Mouse (Mus musculus): ENCODE measurements around the gene Ubqln1. TPM values are rescaled to one million over a fixed set of nuclear protein-coding genes. Genes with fewer than 3 reads are reported as not detected.
A peak's percentile ranks its signal among the peaks of the same experiment; 100 is the strongest.

Gene Ubqln1
- polyA plus RNA-seq, 1 experiment from 2014 or later, result 107 TPM

DNA sequence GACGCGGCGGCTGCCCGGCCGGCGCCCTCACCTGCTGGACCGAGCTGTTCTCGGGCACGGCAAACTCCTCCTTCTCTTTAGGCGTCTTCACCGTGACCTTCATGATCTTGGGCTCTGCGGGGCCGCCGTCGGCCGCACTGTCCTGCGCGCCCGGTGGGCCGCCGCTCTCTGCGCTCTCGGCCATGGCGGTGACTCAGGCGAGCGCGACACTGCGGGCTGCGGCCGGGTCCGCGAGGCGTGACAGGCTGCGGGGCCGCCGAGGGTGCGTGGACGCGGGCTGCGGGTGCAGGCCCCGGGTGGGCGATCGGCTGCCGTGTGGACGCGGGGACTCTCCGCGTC lies 231 bp downstream of the Ubqln1 start:
- peak overlapping the region; percentile 73 for H3K4me2 ChIP-seq (replicated peaks)
- peak; percentile 70 for ATAC-seq

GRCm38 (mm10) chr13:58214346-58215252 lies 854 bp downstream of the Ubqln1 start:
- Histone ChIP-seq H3K4me3 (replicated peaks) (peak overlapping the region; percentile 100), H3K36me3 (no peaks in the 10 kb centered on the region), H3K4me2 (replicated peaks) (peak overlapping the region; percentile 73), H3K9me3 (no peaks in the 10 kb centered on the region), H3K4me1 (replicated peaks) (peaks cover 21% of the 10 kb centered on the region), H3K27ac (peak overlapping the region; percentile 93), H3K27me3 (replicated peaks) (no peaks in the 10 kb centered on the region), H3K9ac (peak overlapping the region; percentile 98)
- ATAC-seq, result peak; percentile 62
- 1% methylated on average over 43 of the region's 49 CpGs for WGBS

More for the DNA sequence above, 231 bp downstream of the Ubqln1 start:
- Histone ChIP-seq H3K27ac (peak overlapping the region; percentile 93), H3K4me3 (replicated peaks) (peak overlapping the region; percentile 100), H3K9ac (peak overlapping the region; percentile 98), H3K4me1 (replicated peaks) (peaks cover 21% of the 10 kb centered on the region), H3K27me3 (replicated peaks) (no peaks in the 10 kb centered on the region), H3K9me3 (no peaks in the 10 kb centered on the region), H3K36me3 (no peaks in the 10 kb centered on the region)
- WGBS, result under 1% methylated on average over 48 of the region's 48 CpGs

DNA sequence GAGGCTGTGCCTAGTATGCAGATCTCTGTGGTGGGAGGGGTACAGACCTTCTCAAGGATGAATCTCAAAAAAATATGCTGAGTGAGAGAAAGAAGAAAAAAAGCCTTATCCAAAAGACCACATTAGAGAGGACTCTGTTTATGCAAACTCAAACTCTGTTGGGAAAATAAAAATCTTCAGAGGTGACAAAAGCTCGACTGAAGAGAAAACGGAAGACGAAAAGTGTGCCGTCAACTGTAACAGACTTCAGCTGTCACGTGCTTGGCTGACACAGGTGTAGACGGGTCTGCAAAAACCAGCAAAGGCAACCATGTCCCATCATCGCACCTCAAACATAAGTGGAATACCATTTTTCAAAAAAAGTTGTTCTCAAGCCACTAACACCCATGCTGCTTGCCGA lies 1.7 kb downstream of the Ubqln1 start:
- Histone ChIP-seq H3K36me3 (no peaks in the 10 kb centered on the region), H3K9me3 (no peaks in the 10 kb centered on the region), H3K9ac (peak overlapping the region; percentile 27), H3K4me3 (replicated peaks) (peak overlapping the region; percentile 100), H3K27me3 (replicated peaks) (no peaks in the 10 kb centered on the region), H3K27ac (0 out of 2 replicates have a peak overlapping the region, but pooled peaks have one; percentile 13), H3K4me1 (replicated peaks) (peaks cover 21% of the 10 kb centered on the region), H3K4me2 (replicated peaks) (peak overlapping the region; percentile 73)
- WGBS, result 40% methylated on average over 8 of the region's 8 CpGs
- no peak for ATAC-seq

GRCm38 (mm10) chr13:58212530-58212929 lies 2.9 kb downstream of the Ubqln1 start:
- Histone ChIP-seq H3K4me1 (replicated peaks) (peaks cover 21% of the 10 kb centered on the region), H3K4me2 (replicated peaks) (no peak overlapping the region), H3K4me3 (replicated peaks) (no peak overlapping the region), H3K9ac (no peak overlapping the region), H3K36me3 (no peaks in the 10 kb centered on the region), H3K27me3 (replicated peaks) (no peaks in the 10 kb centered on the region), H3K9me3 (no peaks in the 10 kb centered on the region), H3K27ac (no peak overlapping the region)
- 72% methylated on average over 2 of the region's 2 CpGs for WGBS
- ATAC-seq, result no peak

- no peak overlapping the region for H3K27ac ChIP-seq
- no peak overlapping the region for H3K4me2 ChIP-seq (replicated peaks)
Measured at GRCm38 (mm10) chr13:58210441-58210840, 5.0 kb downstream of the Ubqln1 start.

DNA sequence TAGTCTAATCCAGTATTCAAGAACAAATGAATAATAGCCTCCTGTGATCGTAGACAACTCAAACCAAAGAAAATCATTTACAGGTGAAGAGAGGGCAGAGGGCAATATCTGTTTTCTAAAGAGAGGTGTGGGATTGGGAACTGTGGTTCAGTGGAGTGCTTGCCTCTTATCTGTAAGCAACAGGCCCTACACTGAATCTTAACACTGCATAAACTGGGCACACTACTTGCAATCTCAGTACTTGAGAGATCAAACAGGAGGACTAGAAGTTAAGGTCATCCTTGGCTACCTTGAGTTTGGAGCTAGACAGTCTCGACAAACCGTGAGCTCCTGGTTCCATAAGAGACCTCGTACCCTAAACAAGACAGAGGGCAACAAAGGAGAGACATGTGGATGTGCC lies 9.4 kb downstream of the Ubqln1 start:
- Histone ChIP-seq H3K36me3 (no peaks in the 10 kb centered on the region), H3K4me2 (replicated peaks) (no peak overlapping the region), H3K4me1 (replicated peaks) (no peaks in the 10 kb centered on the region), H3K9ac (no peak overlapping the region), H3K27ac (no peak overlapping the region), H3K4me3 (replicated peaks) (no peak overlapping the region), H3K27me3 (replicated peaks) (no peaks in the 10 kb centered on the region), H3K9me3 (no peaks in the 10 kb centered on the region)
- WGBS, result 80% methylated on average over 4 of the region's 4 CpGs
- no peak for ATAC-seq

More at GRCm38 (mm10) chr13:58210441-58210840, 5.0 kb downstream of the Ubqln1 start:
- no peak overlapping the region for H3K4me3 ChIP-seq (replicated peaks)
- no peaks in the 10 kb centered on the region for H3K9me3 ChIP-seq
- no peaks in the 10 kb centered on the region for H3K36me3 ChIP-seq
- ATAC-seq, result no peak
- no peaks in the 10 kb centered on the region for H3K27me3 ChIP-seq (replicated peaks)
- 71% methylated on average over 5 of the region's 5 CpGs for WGBS
- peaks cover 17% of the 10 kb centered on the region; the same call in 1 of the 2 replicates for H3K4me1 ChIP-seq (replicated peaks)
- H3K9ac ChIP-seq, result no peak overlapping the region

- H3K9me3 ChIP-seq, result no peaks in the 10 kb centered on the region
- WGBS, result 63% methylated on average over 4 of the region's 4 CpGs
- H3K4me2 ChIP-seq (replicated peaks), result no peak overlapping the region
- H3K4me3 ChIP-seq (replicated peaks), result no peak overlapping the region
- no peaks in the 10 kb centered on the region for H3K36me3 ChIP-seq
- H3K27me3 ChIP-seq (replicated peaks), result no peaks in the 10 kb centered on the region
- H3K4me1 ChIP-seq (replicated peaks), result no peaks in the 10 kb centered on the region
- no peak overlapping the region for H3K27ac ChIP-seq
- no peak overlapping the region for H3K9ac ChIP-seq
- ATAC-seq, result no peak
Measured at GRCm38 (mm10) chr13:58204986-58205385, 10.5 kb downstream of the Ubqln1 start.

GRCm38 (mm10) chr13:58204202-58204601 lies 11.3 kb downstream of the Ubqln1 start:
- H3K36me3 ChIP-seq, result no peaks in the 10 kb centered on the region
- 93% methylated on average over 3 of the region's 3 CpGs for WGBS
- H3K27ac ChIP-seq, result no peak overlapping the region
- no peak overlapping the region for H3K9ac ChIP-seq
- no peak overlapping the region for H3K4me3 ChIP-seq (replicated peaks)
- H3K9me3 ChIP-seq, result no peaks in the 10 kb centered on the region
- ATAC-seq, result no peak
- H3K4me2 ChIP-seq (replicated peaks), result no peak overlapping the region
- no peaks in the 10 kb centered on the region; the same call in 1 of the 2 replicates for H3K4me1 ChIP-seq (replicated peaks)
- H3K27me3 ChIP-seq (replicated peaks), result no peaks in the 10 kb centered on the region

DNA sequence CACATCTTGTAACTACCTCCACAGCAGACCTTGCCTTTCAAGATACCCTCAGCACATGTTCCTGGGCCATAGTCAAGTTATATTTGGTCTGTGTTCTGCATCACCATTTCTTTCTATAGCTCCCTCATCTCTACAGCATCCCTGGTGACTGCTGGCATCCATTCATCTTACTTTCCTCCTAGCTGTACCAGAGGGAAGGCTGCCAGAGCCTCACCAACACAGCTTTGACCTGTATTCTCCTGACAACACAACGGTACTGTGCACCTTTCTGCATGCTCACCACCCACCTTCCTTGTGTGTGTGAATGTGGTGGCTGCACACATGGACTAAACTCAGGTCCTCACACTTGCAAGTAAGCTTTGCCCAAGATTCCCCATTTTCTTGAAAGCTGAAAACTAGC lies 12.6 kb downstream of the Ubqln1 start:
- Histone ChIP-seq H3K36me3 (peaks cover 2% of the 10 kb centered on the region; the same call in 1 of the 2 replicates), H3K9ac (no peak overlapping the region), H3K27me3 (replicated peaks) (no peaks in the 10 kb centered on the region), H3K4me2 (replicated peaks) (no peak overlapping the region), H3K4me3 (replicated peaks) (no peak overlapping the region), H3K4me1 (replicated peaks) (no peaks in the 10 kb centered on the region; the same call in 1 of the 2 replicates), H3K27ac (no peak overlapping the region), H3K9me3 (no peaks in the 10 kb centered on the region)
- 93% methylated on average over 1 of the region's 1 CpGs for WGBS
- no peak for ATAC-seq

- no peak overlapping the region for H3K4me2 ChIP-seq (replicated peaks)
- H3K4me1 ChIP-seq (replicated peaks), result no peaks in the 10 kb centered on the region; the same call in 1 of the 2 replicates
- no peak overlapping the region for H3K4me3 ChIP-seq (replicated peaks)
- 93% methylated on average over 3 of the region's 3 CpGs for WGBS
- no peaks in the 10 kb centered on the region for H3K27me3 ChIP-seq (replicated peaks)
- ATAC-seq, result no peak
- peaks cover 5% of the 10 kb centered on the region; the same call in 1 of the 2 replicates for H3K36me3 ChIP-seq
- no peaks in the 10 kb centered on the region for H3K9me3 ChIP-seq
- H3K27ac ChIP-seq, result no peak overlapping the region
- no peak overlapping the region for H3K9ac ChIP-seq
Measured at GRCm38 (mm10) chr13:58201908-58202307, 13.5 kb downstream of the Ubqln1 start.

- H3K27me3 ChIP-seq (replicated peaks), result no peaks in the 10 kb centered on the region
- WGBS, result 86% methylated on average over 6 of the region's 6 CpGs
- H3K27ac ChIP-seq, result no peak overlapping the region
- H3K9me3 ChIP-seq, result no peaks in the 10 kb centered on the region
- H3K4me1 ChIP-seq (replicated peaks), result no peaks in the 10 kb centered on the region; the same call in 1 of the 2 replicates
- H3K9ac ChIP-seq, result no peak overlapping the region
- H3K4me2 ChIP-seq (replicated peaks), result no peak overlapping the region
- ATAC-seq, result no peak
- H3K4me3 ChIP-seq (replicated peaks), result no peak overlapping the region
- H3K36me3 ChIP-seq, result peaks cover 5% of the 10 kb centered on the region; the same call in 1 of the 2 replicates
Measured at GRCm38 (mm10) chr13:58201343-58201742, 14.1 kb downstream of the Ubqln1 start.

DNA sequence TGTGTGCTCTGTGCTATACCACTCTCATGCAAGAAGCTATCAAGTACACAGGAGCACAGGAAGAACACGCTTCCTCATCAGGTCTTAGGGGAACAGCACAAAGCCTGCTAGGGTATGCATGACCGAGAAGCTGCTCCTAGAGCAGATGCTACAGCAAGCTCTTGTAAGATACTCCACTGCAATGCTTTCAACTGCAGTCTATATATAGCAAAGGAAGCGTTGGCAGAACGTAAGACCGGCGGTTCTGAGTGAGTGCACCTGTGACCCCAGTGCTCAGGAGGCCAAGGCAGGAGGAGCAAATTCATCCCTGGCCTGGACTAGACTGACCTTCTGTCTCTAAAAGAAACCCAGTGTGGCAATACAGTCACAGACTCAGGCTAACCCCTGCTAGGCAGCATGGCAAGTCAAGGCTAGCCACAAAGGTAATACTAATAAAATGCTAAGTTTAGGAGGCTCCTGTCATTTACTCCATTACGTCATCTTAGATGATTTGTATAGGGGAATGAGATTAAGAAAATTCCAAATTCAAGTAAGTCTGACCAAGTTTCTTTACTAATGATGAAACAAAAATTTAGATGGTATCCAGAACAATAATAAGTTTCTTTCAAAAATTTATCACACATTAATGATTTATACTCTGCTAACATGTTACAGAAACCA lies 17.3 kb downstream of the Ubqln1 start:
- no peak overlapping the region for H3K4me2 ChIP-seq (replicated peaks)
- H3K4me1 ChIP-seq (replicated peaks), result no peaks in the 10 kb centered on the region; the same call in 1 of the 2 replicates
- no peak overlapping the region for H3K4me3 ChIP-seq (replicated peaks)
- H3K9me3 ChIP-seq, result no peaks in the 10 kb centered on the region
- no peak for ATAC-seq
- no peaks in the 10 kb centered on the region for H3K27me3 ChIP-seq (replicated peaks)
- H3K36me3 ChIP-seq, result peaks cover 11% of the 10 kb centered on the region; the same call in 1 of the 2 replicates
- no peak overlapping the region for H3K9ac ChIP-seq
- WGBS, result 93% methylated on average over 7 of the region's 7 CpGs
- no peak overlapping the region for H3K27ac ChIP-seq

All from intestine, embryonic 15.5 days (tissue).